Mouse (Mus musculus): ENCODE measurements around the gene Gla. TPM values are rescaled to one million over a fixed set of nuclear protein-coding genes. Genes with fewer than 3 reads are reported as not detected.
"Not testable (repeated sequence)": the region's sequence is repeated elsewhere in the genome, so short reads cannot be mapped to it uniquely, and the experiment has no call there.

Gene Gla
- polyA plus RNA-seq, 1 experiment from 2014 or later: 3.2 TPM

DNA sequence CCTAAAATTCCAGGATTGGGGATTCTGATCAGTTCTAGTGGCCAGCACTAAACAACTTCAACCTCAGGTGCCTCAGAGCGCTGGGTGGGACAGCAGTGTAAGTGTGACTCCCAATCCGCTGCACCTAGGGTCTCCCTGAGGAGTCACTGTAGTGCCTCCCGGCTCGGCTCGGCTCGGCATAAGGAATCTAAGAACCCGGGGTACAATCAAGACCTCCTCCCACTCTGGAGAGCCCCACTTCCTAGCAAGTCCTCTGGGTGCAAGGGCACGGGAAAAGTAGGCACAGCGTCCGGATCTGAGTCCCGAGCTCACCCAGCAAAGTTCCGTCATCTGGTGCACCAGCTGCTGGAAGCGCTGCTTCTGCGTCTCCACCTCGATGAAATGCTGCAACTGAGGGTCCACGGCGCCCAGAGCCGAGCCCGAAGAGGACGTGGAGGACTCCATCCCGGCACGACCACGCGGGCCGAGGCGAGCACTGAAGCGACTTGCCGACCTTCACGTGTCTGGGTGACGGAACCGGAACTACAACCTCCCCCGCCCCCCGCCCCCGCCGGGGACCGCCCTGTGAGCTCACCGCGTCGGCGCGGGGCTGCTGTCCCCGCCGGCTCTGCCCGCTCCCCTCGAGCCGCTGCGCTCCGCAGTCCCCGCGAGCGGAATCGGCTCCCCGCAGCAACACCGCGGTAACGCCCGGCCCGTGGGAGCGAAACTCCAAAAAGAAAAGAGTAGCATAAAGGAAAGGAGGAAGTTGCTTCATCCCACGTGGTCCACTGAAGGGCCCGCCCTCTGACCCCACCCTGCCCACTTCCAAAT, 59.6 kb downstream of the Gla start, which contains the start of gene Timm8a1:
Timm8a1 (minus strand) TSS at position 721 of the 810 bp plus-strand sequence.
- peak; percentile 93 for ATAC-seq
- Histone ChIP-seq H3K9ac (replicated peaks) (peak within 1 kb of the TSS; percentile 70), H3K9me3 (ENCODE audit: low read length) (no peaks in the 10 kb centered on the region), H3K4me3 (ENCODE audit: low read depth, low read length) (peak within 1 kb of the TSS; percentile 58), H3K27ac (ENCODE audit: low read depth) (peak within 1 kb of the TSS; percentile 84), H3K36me3 (replicated peaks; ENCODE audit: insufficient read depth, low read length) (no peaks in the 10 kb centered on the region), H3K27me3 (ENCODE audit: insufficient read depth, low read length) (no peaks in the 10 kb centered on the region), H3K4me1 (ENCODE audit: insufficient read depth) (no peaks in the 10 kb centered on the region), H3K4me2 (ENCODE audit: low read depth, low read length) (peak within 1 kb of the TSS; percentile 81)
- TF ChIP-seq EP300 (IDR thresholded peaks at IDR 0.05; ENCODE audit: low read depth) (no peak), CTCF (IDR thresholded peaks at IDR 0.05; ENCODE audit: low read depth) (no peak)
- WGBS (ENCODE audit: insufficient replicate concordance): 17% methylated on average over 33 of the region's 61 CpGs
- peak; percentile 83 for DNase-seq

DNA sequence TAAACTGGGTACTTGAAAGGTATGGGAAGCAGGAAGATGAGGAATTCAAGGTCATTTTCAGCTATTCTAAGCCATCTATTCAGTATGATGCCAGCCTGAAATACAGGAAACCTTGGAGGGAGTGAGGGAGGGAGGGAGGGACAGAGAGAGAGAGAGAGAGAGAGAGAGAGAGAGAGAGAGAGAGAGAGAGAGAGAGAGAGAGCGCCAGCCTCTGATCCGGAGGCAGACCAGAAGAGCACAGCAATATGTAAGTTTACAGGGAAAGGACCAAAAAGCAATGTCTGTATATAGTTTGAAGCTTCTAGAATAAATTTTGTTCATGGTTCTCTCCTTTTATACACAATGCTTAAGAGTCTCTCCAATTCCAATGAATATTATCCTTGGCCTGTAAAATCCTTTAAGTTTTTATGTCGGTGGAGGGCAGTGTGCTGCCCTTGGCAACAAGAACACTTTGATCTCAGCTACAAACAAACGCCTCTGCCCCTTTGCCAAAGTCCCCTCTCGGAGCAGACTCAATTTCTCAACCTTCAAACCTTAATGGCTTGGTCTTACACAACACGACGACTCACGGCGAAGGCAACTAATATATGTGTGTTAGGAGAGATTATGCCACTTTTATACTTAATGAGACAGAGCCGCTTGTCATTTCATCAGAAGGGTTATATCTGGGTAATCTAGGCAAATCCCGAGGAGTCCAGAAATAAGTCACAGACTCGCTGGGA, 60.4 kb downstream of the Gla start:
- Histone ChIP-seq H3K27ac (ENCODE audit: low read depth) (peak overlapping the region; percentile 84), H3K36me3 (replicated peaks; ENCODE audit: insufficient read depth, low read length) (0 out of 2 replicates have a peak, but pooled peaks cover 2% of the 10 kb centered on the region), H3K4me3 (ENCODE audit: low read depth, low read length) (peak overlapping the region; percentile 58), H3K9ac (replicated peaks) (peak overlapping the region; percentile 70), H3K27me3 (ENCODE audit: insufficient read depth, low read length) (no peaks in the 10 kb centered on the region), H3K4me1 (ENCODE audit: insufficient read depth) (no peaks in the 10 kb centered on the region), H3K4me2 (ENCODE audit: low read depth, low read length) (peak overlapping the region; percentile 81), H3K9me3 (ENCODE audit: low read length) (no peaks in the 10 kb centered on the region)
- TF ChIP-seq EP300 (IDR thresholded peaks at IDR 0.05; ENCODE audit: low read depth): 0 out of 2 replicates have a peak, but pooled peaks have one; percentile 11
- TF ChIP-seq CTCF (IDR thresholded peaks at IDR 0.05; ENCODE audit: low read depth): no peak; the same call in 1 of the 2 replicates
- 20% methylated on average over 12 of the region's 12 CpGs for WGBS (ENCODE audit: insufficient replicate concordance)
- peak; percentile 27 for DNase-seq
- peak; percentile 43 for ATAC-seq

DNA sequence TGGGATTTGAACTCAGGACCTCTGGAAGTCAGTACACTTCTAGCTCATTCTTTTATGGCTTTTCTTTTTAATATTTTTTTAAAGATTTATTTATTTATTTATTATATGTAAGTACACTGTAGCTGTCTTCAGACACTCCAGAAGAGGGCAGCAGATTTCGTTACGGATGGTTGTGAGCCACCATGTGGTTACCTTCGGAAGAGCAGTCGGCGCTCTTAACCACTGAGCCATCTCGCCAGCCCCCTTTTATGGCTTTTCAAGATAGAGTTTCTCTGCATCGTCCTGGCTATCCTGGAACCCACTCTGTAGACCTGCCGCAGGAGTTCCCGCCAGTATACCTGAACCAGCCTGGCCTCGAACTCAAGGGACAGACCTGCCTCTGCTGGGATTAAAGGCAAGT, 61.1 kb downstream of the Gla start:
- not testable (repeated sequence) for H3K4me1 ChIP-seq (ENCODE audit: insufficient read depth); H3K9ac ChIP-seq (replicated peaks); H3K27me3 ChIP-seq (ENCODE audit: insufficient read depth, low read length); H3K9me3 ChIP-seq (ENCODE audit: low read length); H3K36me3 ChIP-seq (replicated peaks; ENCODE audit: insufficient read depth, low read length); H3K27ac ChIP-seq (ENCODE audit: low read depth)
- DNase-seq (peak; percentile 18), ATAC-seq (peak; percentile 25; the same call in 1 of the 2 replicates)
- WGBS (ENCODE audit: insufficient replicate concordance): 38% methylated on average over 10 of the region's 10 CpGs
- Histone ChIP-seq H3K4me3 (ENCODE audit: low read depth, low read length) (peak overlapping the region; percentile 58), H3K4me2 (ENCODE audit: low read depth, low read length) (peak overlapping the region; percentile 81)
- peak; percentile 66 for TF ChIP-seq CTCF (IDR thresholded peaks at IDR 0.05; ENCODE audit: low read depth)

Other genes starting within 250 kb of the Gla start
- 0.02 and 0.06 TPM in 2 replicates for gene Drp2, start 196.6 kb downstream of the Gla start, polyA plus RNA-seq (2015; fragmentation: Nextera tagmentation; extraction: Ambion mirVana)
- gene Taf7l, start 124.6 kb downstream of the Gla start, polyA plus RNA-seq (2015; fragmentation: Nextera tagmentation; extraction: Ambion mirVana): not detected in 2 replicates
- 106 and 115 TPM in 2 replicates for gene Timm8a1, start 59.3 kb downstream of the Gla start, polyA plus RNA-seq (2015; fragmentation: Nextera tagmentation; extraction: Ambion mirVana)
- gene Btk, start 17.6 kb downstream of the Gla start, polyA plus RNA-seq (2015; fragmentation: Nextera tagmentation; extraction: Ambion mirVana): 10.9 and 11.9 TPM in 2 replicates
- 306 and 323 TPM in 2 replicates for gene Rpl36a, start 15.5 kb downstream of the Gla start, polyA plus RNA-seq (2015; fragmentation: Nextera tagmentation; extraction: Ambion mirVana)
- 50.6 and 55.7 TPM in 2 replicates for gene Hnrnph2, start 54 bp upstream of the Gla start, polyA plus RNA-seq (2015; fragmentation: Nextera tagmentation; extraction: Ambion mirVana)
- gene Armcx4, start 85.4 kb upstream of the Gla start, polyA plus RNA-seq (2015; fragmentation: Nextera tagmentation; extraction: Ambion mirVana): 0.46 and 0.61 TPM in 2 replicates
- gene Armcx1, start 116.8 kb upstream of the Gla start, polyA plus RNA-seq (2015; fragmentation: Nextera tagmentation; extraction: Ambion mirVana): 3.8 and 3.9 TPM in 2 replicates
- 2.6 and 3.0 TPM in 2 replicates for gene Armcx6, start 150.3 kb upstream of the Gla start, polyA plus RNA-seq (2015; fragmentation: Nextera tagmentation; extraction: Ambion mirVana)
- 10.8 and 12.0 TPM in 2 replicates for gene Armcx3, start 155.5 kb upstream of the Gla start, polyA plus RNA-seq (2015; fragmentation: Nextera tagmentation; extraction: Ambion mirVana)
- gene Armcx2, start 208.1 kb upstream of the Gla start, polyA plus RNA-seq (2015; fragmentation: Nextera tagmentation; extraction: Ambion mirVana): 3.6 and 4.0 TPM in 2 replicates

Data from liver, postnatal 0 days (tissue).